Mouse (Mus musculus): ENCODE measurements around the gene Brd1. TPM values are rescaled to one million over a fixed set of nuclear protein-coding genes. Genes with fewer than 3 reads are reported as not detected.
"Not testable (repeated sequence)": the region's sequence is repeated elsewhere in the genome, so short reads cannot be mapped to it uniquely, and the experiment has no call there.

The Brd1 gene
- total RNA-seq, 2 experiments from 2014 or later = 40.9 to 52.5 TPM

DNA sequence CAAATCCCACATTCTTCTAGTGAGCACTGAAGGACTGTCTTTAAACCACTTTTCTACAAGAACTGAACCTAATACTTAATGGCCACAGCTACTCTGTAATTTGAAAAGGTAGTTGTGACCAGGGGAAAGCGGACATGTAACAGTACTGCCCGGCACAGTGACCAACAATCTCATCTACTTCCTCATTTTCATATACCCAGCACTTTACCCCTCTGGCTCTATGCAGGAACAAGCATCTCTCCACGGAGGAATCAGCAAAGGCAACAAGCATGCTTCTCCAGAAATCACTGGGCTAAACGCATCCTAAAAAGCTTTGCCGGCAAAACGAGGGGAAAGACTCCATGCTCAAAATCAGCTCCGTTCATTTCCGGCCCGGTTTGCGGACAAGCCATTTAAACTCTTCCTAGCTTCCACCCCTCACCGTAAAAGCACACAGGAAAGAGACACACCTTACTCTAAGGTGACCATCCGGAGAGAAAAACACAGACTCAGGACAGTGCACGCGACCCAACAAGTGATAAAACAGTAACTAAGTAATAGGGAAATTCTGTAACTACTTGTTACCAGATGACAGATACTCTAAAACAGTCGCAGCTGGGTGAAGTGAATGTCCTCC lies 1.5 kb downstream of the Brd1 start:
- ATAC-seq (replicated peaks; ENCODE audit: poor library complexity, severe bottlenecking) = peak; percentile 64

GRCm38 (mm10) chr15:88730717-88731116 lies 3.3 kb downstream of the Brd1 start:
- no peak for ATAC-seq (replicated peaks; ENCODE audit: poor library complexity, severe bottlenecking)

GRCm38 (mm10) chr15:88727204-88727603 lies 6.8 kb downstream of the Brd1 start:
- no peak for ATAC-seq (replicated peaks; ENCODE audit: poor library complexity, severe bottlenecking)

DNA sequence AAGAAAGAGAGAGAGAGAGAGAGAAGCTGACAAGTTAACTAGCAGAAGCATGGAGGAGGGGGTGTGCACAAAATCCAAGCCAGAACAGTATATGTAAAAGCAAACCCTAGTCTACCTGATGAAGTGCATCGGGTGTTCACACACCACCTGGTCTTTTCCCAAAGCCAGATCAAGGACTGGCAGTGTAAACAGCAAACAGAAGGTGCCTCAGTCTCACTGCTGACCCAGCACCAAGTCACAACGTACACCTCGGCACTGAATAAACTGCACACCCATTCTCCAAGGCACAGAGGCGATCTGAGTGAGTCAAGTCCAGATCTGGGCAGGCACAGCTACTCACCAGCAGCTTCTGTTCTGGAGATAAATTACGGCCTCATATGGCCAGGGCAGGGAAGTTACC lies 9.0 kb downstream of the Brd1 start:
- no peak for ATAC-seq (replicated peaks; ENCODE audit: poor library complexity, severe bottlenecking)

DNA sequence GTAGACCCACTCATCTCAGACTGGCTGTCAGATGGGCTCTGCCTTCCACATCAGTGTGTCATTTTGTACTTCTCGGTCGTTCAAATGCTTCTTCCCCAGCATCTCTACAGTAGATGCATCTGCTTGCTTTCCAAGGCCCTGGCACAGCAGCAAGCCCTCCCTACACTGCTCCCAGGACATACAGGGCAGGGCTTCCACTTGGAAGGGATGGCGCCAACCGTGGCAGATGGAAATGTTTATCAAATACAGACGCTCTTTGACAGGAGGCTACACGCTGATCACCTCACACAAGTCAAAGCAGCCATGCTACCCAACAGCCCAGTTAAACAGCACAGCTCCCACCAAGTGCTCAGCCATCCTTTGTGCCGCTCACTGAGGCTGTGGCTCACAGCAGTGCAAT lies 9.7 kb downstream of the Brd1 start:
- ATAC-seq (replicated peaks; ENCODE audit: poor library complexity, severe bottlenecking) = no peak

- ATAC-seq (replicated peaks; ENCODE audit: poor library complexity, severe bottlenecking) = no peak
Observed at GRCm38 (mm10) chr15:88723205-88723604, 10.8 kb downstream of the Brd1 start.

- ATAC-seq (replicated peaks; ENCODE audit: poor library complexity, severe bottlenecking) = no peak
Observed at GRCm38 (mm10) chr15:88717239-88717638, 16.8 kb downstream of the Brd1 start.

- ATAC-seq (replicated peaks; ENCODE audit: poor library complexity, severe bottlenecking) = peak; percentile 55
Observed at GRCm38 (mm10) chr15:88716350-88716749, 17.7 kb downstream of the Brd1 start.

DNA sequence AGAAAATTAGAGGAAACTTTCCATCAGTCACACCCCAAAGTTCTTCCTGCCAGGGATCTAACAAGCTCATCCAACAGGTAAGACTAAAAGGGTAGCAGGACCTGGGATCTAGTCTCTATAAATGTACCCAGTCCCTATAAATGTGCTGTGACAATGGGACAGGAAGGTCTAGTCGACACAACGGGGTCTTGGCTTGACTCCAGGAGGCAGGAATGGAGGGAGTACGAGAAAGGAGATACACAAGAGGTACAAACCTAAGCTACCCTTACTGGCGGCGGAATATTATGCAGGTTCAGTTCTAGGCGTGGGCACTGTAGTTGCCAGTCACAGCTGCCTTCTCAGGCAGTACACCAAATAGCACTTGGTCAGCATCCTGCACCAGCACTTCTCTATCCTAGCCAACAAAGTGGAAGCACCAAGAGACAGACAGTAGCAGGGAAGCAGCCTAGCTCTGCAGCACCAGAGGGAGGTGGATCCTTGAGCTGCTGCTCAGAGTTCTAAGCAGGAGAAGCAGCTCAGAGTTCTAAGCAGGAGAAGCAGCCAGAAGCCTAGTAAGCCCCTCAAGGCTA lies 19.9 kb downstream of the Brd1 start:
- ATAC-seq (replicated peaks; ENCODE audit: poor library complexity, severe bottlenecking) = no peak

DNA sequence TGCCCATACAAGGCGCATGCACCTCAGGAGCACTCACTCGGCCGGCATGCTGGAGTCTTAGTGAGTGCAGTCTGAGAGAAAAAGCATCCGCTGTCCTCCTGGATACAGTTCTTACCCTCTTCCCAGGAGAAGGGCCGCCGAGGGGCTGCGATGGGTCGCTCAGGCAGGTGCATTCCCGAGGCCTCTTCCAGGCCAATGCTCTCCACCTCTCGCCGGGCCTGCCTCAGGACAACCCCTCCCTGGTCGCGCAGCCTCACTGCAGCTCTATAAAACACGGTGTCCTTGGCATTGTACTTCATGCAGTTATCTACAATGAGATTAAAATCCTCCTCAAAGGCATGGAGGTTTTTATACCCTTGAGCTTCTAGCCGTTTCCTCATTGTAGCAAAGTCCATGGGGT lies 21.5 kb downstream of the Brd1 start:
- no peak for ATAC-seq (replicated peaks; ENCODE audit: poor library complexity, severe bottlenecking)

- no peak for ATAC-seq (replicated peaks; ENCODE audit: poor library complexity, severe bottlenecking)
Observed at GRCm38 (mm10) chr15:88709878-88710277, 24.2 kb downstream of the Brd1 start.

- no peak for ATAC-seq (replicated peaks; ENCODE audit: poor library complexity, severe bottlenecking)
Observed at GRCm38 (mm10) chr15:88708657-88709511, 25.1 kb downstream of the Brd1 start.

DNA sequence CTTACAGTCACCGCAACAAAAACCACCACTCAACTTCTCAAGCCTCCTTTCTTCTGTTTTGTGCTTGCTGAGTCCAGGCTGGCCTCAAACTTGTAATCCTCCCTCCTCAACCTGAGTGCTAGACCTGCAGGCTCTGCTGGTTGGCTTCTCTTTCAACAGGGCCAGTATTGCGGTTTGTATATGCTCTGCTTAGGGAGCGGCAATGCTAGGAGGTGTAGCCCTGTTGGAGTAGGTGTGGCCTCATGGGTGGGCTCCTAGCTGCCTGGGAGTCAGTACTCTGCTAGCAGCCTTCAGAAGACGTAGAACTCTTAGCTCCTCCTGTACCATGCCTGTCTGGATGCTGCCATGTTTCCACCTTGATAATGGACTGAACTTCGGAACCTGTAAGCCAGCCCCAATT lies 25.8 kb downstream of the Brd1 start:
- no peak for ATAC-seq (replicated peaks; ENCODE audit: poor library complexity, severe bottlenecking)

- not testable (repeated sequence) for ATAC-seq (replicated peaks; ENCODE audit: poor library complexity, severe bottlenecking)
Observed at GRCm38 (mm10) chr15:88706987-88707386, 27.0 kb downstream of the Brd1 start.

DNA sequence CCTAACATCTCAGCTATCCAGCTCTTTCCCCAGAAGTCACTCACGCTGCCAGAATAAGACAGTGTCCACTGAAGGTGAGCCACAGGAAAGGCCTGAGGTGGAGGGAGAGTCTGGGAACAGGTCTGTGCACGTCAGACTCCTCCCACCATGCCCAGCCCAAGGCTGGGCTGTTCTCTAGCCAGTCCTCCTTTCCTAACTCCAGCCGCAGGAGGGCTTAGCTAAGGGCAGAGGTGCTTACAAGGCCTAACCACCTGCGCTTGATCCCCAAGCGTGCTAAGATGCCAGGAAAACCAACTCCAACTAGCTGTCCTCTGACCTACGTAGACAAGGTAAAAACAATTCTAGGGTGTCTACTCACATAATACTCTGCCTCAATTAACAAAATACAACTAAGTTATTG lies 27.7 kb downstream of the Brd1 start:
- no peak for ATAC-seq (replicated peaks; ENCODE audit: poor library complexity, severe bottlenecking)

DNA sequence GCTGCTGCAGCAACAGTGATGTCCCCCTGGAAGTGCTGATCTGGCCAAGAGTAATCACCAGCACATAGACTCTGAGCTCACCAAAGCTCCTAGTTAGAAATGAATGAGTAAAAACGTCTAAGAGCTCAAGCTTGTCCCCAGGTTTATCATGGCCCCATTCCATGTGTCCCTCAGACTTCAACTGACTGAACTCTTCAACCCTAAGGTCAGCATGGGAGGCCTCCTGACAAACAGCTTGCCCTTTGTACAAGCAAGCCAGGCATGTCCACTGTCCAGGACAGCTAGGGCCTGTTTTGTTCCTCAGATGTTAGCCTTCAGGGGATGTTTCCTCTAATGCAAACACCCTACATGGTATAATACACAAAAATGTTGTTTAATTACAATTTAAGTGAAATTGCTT lies 29.7 kb downstream of the Brd1 start:
- ATAC-seq (replicated peaks; ENCODE audit: poor library complexity, severe bottlenecking) = no peak

- ATAC-seq (replicated peaks; ENCODE audit: poor library complexity, severe bottlenecking) = no peak
Observed at GRCm38 (mm10) chr15:88702501-88702900, 31.5 kb downstream of the Brd1 start.

DNA sequence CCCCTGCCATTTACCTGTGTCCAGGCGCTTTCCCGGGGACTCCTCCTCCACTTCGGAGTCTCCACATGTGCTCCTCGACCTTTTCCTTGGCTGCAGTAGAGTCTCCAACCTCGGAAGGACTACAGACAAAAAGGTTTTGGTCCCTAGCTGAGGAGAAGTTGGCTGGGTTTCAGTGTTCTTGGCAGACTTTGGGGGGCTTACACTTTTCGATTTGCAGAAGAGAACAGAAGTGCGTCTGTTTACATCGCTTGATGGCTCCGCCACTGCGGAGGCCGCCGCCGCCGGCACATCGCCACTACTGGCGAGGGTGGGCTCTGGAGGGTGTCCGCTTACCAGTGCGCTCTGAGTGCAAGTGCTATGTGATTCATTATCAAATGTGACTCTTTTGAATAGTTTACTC lies 33.3 kb downstream of the Brd1 start:
- no peak for ATAC-seq (replicated peaks; ENCODE audit: poor library complexity, severe bottlenecking)

- no peak for ATAC-seq (replicated peaks; ENCODE audit: poor library complexity, severe bottlenecking)
Observed at GRCm38 (mm10) chr15:88699508-88699907, 34.5 kb downstream of the Brd1 start.

GRCm38 (mm10) chr15:88697586-88697985 lies 36.4 kb downstream of the Brd1 start:
- no peak for ATAC-seq (replicated peaks; ENCODE audit: poor library complexity, severe bottlenecking)

DNA sequence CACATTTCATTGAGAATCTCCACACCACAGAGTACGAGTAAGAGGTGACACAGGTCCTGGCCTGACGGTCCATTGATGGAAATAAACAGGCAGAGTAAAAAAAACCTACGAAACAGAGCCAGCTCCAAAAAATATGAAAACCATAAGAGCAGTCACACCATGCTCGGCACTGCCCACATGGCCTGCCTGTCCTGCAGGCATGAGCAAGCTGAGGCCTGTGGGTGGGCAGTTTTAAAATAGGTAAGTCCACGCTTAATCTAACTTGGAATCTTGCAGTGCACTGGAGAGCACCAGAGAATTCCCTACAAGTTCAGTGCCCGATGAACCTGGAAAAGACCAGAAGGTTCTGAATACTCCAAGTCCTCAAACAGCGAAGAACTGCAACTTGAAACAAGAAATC lies 38.0 kb downstream of the Brd1 start:
- ATAC-seq (replicated peaks; ENCODE audit: poor library complexity, severe bottlenecking) = no peak

- ATAC-seq (replicated peaks; ENCODE audit: poor library complexity, severe bottlenecking) = no peak
Observed at GRCm38 (mm10) chr15:88694033-88694432, 40.0 kb downstream of the Brd1 start.
